Mouse (Mus musculus): Measurements from ENCODE around the gene Lce1b. TPM values are rescaled to one million over a fixed set of nuclear protein-coding genes. Genes with fewer than 3 reads are reported as not detected.

The Lce1b gene
- polyA plus RNA-seq, 1 experiment from 2014 or later, result not detected

GRCm38 (mm10) chr3:92607392-92607791, 49.3 kb downstream of the Lce1b start, which contains the start of gene 2210017I01Rik:
Gene 2210017I01Rik (minus strand): TSS chr3:92607492.
- no peak for ATAC-seq

More at GRCm38 (mm10) chr3:92607392-92607791, 49.3 kb downstream of the Lce1b start, which contains the start of gene 2210017I01Rik:
- Histone ChIP-seq H3K27ac (no peak within 1 kb of the TSS), H3K36me3 (no peaks in the 10 kb centered on the region), H3K27me3 (replicated peaks) (no peaks in the 10 kb centered on the region), H3K9ac (no peak within 1 kb of the TSS), H3K4me2 (replicated peaks) (no peak within 1 kb of the TSS), H3K4me3 (replicated peaks) (no peak within 1 kb of the TSS), H3K4me1 (replicated peaks) (no peaks in the 10 kb centered on the region), H3K9me3 (no peaks in the 10 kb centered on the region)

Other genes with a start within 250 kb of the Lce1b start
- not detected in 2 replicates for gene Sprr2i, start 248.9 kb downstream of the Lce1b start, polyA plus RNA-seq (2015; fragmentation: Nextera tagmentation; extraction: Ambion mirVana)
- not detected in 2 replicates for gene Sprr2j-ps, start 238.8 kb downstream of the Lce1b start, polyA plus RNA-seq (2015; fragmentation: Nextera tagmentation; extraction: Ambion mirVana)
- gene Gm9774, start 227.5 kb downstream of the Lce1b start, polyA plus RNA-seq (2015; fragmentation: Nextera tagmentation; extraction: Ambion mirVana), result 7.7 and 9.0 TPM in 2 replicates
- gene Sprr2k, start 224.3 kb downstream of the Lce1b start, polyA plus RNA-seq (2015; fragmentation: Nextera tagmentation; extraction: Ambion mirVana), result not detected in 2 replicates
- gene Sprr1b, start 218.1 kb downstream of the Lce1b start, polyA plus RNA-seq (2015; fragmentation: Nextera tagmentation; extraction: Ambion mirVana), result 0.18 TPM in 1 of 2 replicates, not detected in the other
- gene Sprr3, start 198.2 kb downstream of the Lce1b start, polyA plus RNA-seq (2015; fragmentation: Nextera tagmentation; extraction: Ambion mirVana), result not detected in 2 replicates
- 1.1 and 1.2 TPM in 2 replicates for gene Sprr1a, start 171.0 kb downstream of the Lce1b start, polyA plus RNA-seq (2015; fragmentation: Nextera tagmentation; extraction: Ambion mirVana)
- not detected in 2 replicates for gene Sprr4, start 156.4 kb downstream of the Lce1b start, polyA plus RNA-seq (2015; fragmentation: Nextera tagmentation; extraction: Ambion mirVana)
- gene 2310046K23Rik, start 122.4 kb downstream of the Lce1b start, polyA plus RNA-seq (2015; fragmentation: Nextera tagmentation; extraction: Ambion mirVana), result not detected in 2 replicates
- gene Ivl, start 83.2 kb downstream of the Lce1b start, polyA plus RNA-seq (2015; fragmentation: Nextera tagmentation; extraction: Ambion mirVana), result 0.09 TPM in 1 of 2 replicates, not detected in the other
- 3.4 and 5.3 TPM in 2 replicates for gene Smcp, start 67.9 kb downstream of the Lce1b start, polyA plus RNA-seq (2015; fragmentation: Nextera tagmentation; extraction: Ambion mirVana)
- not detected in 2 replicates for gene 2210017I01Rik, start 49.4 kb downstream of the Lce1b start, polyA plus RNA-seq (2015; fragmentation: Nextera tagmentation; extraction: Ambion mirVana)
- not detected in 2 replicates for gene Lce6a, start 35.3 kb downstream of the Lce1b start, polyA plus RNA-seq (2015; fragmentation: Nextera tagmentation; extraction: Ambion mirVana)
- gene Lce1a1, start 8.6 kb downstream of the Lce1b start, polyA plus RNA-seq (2015; fragmentation: Nextera tagmentation; extraction: Ambion mirVana), result not detected in 2 replicates
- gene Lce1a2, start 13.4 kb upstream of the Lce1b start, polyA plus RNA-seq (2015; fragmentation: Nextera tagmentation; extraction: Ambion mirVana), result not detected in 2 replicates
- gene Lce1c, start 22.3 kb upstream of the Lce1b start, polyA plus RNA-seq (2015; fragmentation: Nextera tagmentation; extraction: Ambion mirVana), result not detected in 2 replicates
- not detected in 2 replicates for gene Lce1d, start 30.3 kb upstream of the Lce1b start, polyA plus RNA-seq (2015; fragmentation: Nextera tagmentation; extraction: Ambion mirVana)
- gene Lce1e, start 52.1 kb upstream of the Lce1b start, polyA plus RNA-seq (2015; fragmentation: Nextera tagmentation; extraction: Ambion mirVana), result not detected in 2 replicates
- gene Lce1f, start 63.4 kb upstream of the Lce1b start, polyA plus RNA-seq (2015; fragmentation: Nextera tagmentation; extraction: Ambion mirVana), result not detected in 2 replicates
- not detected in 2 replicates for gene Gm38119, start 82.2 kb upstream of the Lce1b start, polyA plus RNA-seq (2015; fragmentation: Nextera tagmentation; extraction: Ambion mirVana)
- not detected in 2 replicates for gene Lce1g, start 95.4 kb upstream of the Lce1b start, polyA plus RNA-seq (2015; fragmentation: Nextera tagmentation; extraction: Ambion mirVana)
- not detected in 2 replicates for gene Lce1h, start 108.1 kb upstream of the Lce1b start, polyA plus RNA-seq (2015; fragmentation: Nextera tagmentation; extraction: Ambion mirVana)
- not detected in 2 replicates for gene Lce1i, start 122.0 kb upstream of the Lce1b start, polyA plus RNA-seq (2015; fragmentation: Nextera tagmentation; extraction: Ambion mirVana)
- gene Lce1j, start 133.6 kb upstream of the Lce1b start, polyA plus RNA-seq (2015; fragmentation: Nextera tagmentation; extraction: Ambion mirVana), result not detected in 2 replicates
- gene Lce1k, start 151.0 kb upstream of the Lce1b start, polyA plus RNA-seq (2015; fragmentation: Nextera tagmentation; extraction: Ambion mirVana), result not detected in 2 replicates
- gene Kprp, start 170.3 kb upstream of the Lce1b start, polyA plus RNA-seq (2015; fragmentation: Nextera tagmentation; extraction: Ambion mirVana), result not detected in 2 replicates
- gene Lce1l, start 194.4 kb upstream of the Lce1b start, polyA plus RNA-seq (2015; fragmentation: Nextera tagmentation; extraction: Ambion mirVana), result not detected in 2 replicates
- gene 2310050C09Rik, start 213.3 kb upstream of the Lce1b start, polyA plus RNA-seq (2015; fragmentation: Nextera tagmentation; extraction: Ambion mirVana), result not detected in 2 replicates